Comparison of ENCODE assay signal across 19 mouse cellular contexts in the genomic region with DNA sequence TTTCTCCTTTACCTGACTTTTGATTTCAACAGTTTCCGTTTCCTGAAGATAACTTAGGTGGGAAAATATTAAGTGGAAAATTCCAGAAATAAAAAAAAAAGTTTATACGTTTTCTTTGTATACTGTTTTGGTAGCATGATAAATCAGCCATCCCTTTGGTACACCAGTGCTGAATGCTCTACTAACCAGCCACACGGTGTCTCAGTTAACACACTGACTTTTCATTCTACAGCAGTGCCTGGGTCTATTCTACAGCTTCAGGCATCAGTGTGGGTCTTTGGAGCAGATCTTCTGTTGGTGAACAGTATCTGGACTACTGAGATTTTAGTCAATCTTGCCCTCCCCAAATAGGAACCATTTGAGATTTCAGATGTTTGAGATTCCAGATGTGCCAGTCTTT. TPM values are rescaled to one million over a fixed set of nuclear protein-coding genes. Genes with fewer than 3 reads are reported as not detected.
DNase-seq lines count a peak whose midpoint lies in the region; ATAC-seq and TF ChIP-seq lines count a peak whose summit lies in the region.
"Had no signal": no experiment of that assay in that cellular context is flagged by ENCODE, and none has a peak within 500 bp of the region (broad histone marks: within the 10 kb centered on the region; RNA-seq: fewer than 3 reads in every experiment).

No protein-coding gene starts in this region.

- peak; percentile 14 for TF ChIP-seq CTCF in hindbrain, postnatal 0 days (IDR thresholded peaks at IDR 0.05; ENCODE audit: low read depth)
- TF ChIP-seq CTCF in lung, embryonic 14.5 days (IDR thresholded peaks at IDR 0.05; ENCODE audit: low read depth), result no peak
- peak; percentile 34 for TF ChIP-seq CTCF in stomach, postnatal 0 days (IDR thresholded peaks at IDR 0.05; ENCODE audit: low read depth)

- H3K9me3 ChIP-seq in hindbrain, postnatal 0 days (ENCODE audit: low read length), result no peaks in the 10 kb centered on the region
- no peaks in the 10 kb centered on the region for H3K9me3 ChIP-seq in hindbrain, embryonic 16.5 days (ENCODE audit: control insufficient read depth, low read length)
- no peaks in the 10 kb centered on the region for H3K9me3 ChIP-seq in lung, embryonic 14.5 days (ENCODE audit: low read depth, low read length)
- H3K9me3 ChIP-seq in stomach, postnatal 0 days (ENCODE audit: control insufficient read depth, low read length), result no peaks in the 10 kb centered on the region
- H3K9me3 ChIP-seq: embryonic facial prominence, embryonic 13.5 days; heart, embryonic 13.5 days; hindbrain, embryonic 15.5 days had no signal

- 77% methylated on average over 3 of the region's 3 CpGs for WGBS in hindbrain, postnatal 0 days
- WGBS in hindbrain, embryonic 16.5 days, result 83% methylated on average over 3 of the region's 3 CpGs
- WGBS in lung, embryonic 14.5 days, result 64% methylated on average over 3 of the region's 3 CpGs
- WGBS in stomach, postnatal 0 days, result 75% methylated on average over 3 of the region's 3 CpGs

- no peak overlapping the region for H3K27ac ChIP-seq in hindbrain, postnatal 0 days
- no peak overlapping the region for H3K27ac ChIP-seq in hindbrain, embryonic 16.5 days (ENCODE audit: low read depth, low read length)
- no peak overlapping the region for H3K27ac ChIP-seq in lung, embryonic 14.5 days (ENCODE audit: low read depth)
- no peak overlapping the region for H3K27ac ChIP-seq in stomach, postnatal 0 days (replicated peaks)
- H3K27ac ChIP-seq: embryonic facial prominence, embryonic 13.5 days; heart, embryonic 13.5 days; hindbrain, embryonic 15.5 days had no signal

- no peak overlapping the region for H3K9ac ChIP-seq in hindbrain, postnatal 0 days (replicated peaks; ENCODE audit: low read length)
- H3K9ac ChIP-seq in hindbrain, embryonic 16.5 days (ENCODE audit: low read depth, low read length), result no peak overlapping the region
- H3K9ac ChIP-seq in lung, embryonic 14.5 days, result no peak overlapping the region
- no peak overlapping the region for H3K9ac ChIP-seq in stomach, postnatal 0 days (ENCODE audit: low read length)
- H3K9ac ChIP-seq: embryonic facial prominence, embryonic 13.5 days; heart, embryonic 13.5 days; hindbrain, embryonic 15.5 days had no signal

- no peak for DNase-seq in hindbrain, postnatal 0 days (ENCODE audit: low spot score)
- DNase-seq in lung, embryonic 14.5 days, result peak; percentile 18
- no peak for DNase-seq in lung, postnatal 10 days
- peak; percentile 61 for DNase-seq in brain, adult 2 months (ENCODE audit: low read depth, low spot score)
- DNase-seq in stomach, postnatal 0 days (ENCODE audit: low spot score), result peak; percentile 7
- DNase-seq in adrenal gland, adult (ENCODE audit: inconsistent age in 2 of 2, low spot score in 1 of 2), result no peak
- DNase-seq: adrenal gland, postnatal 10 days; cerebellum, adult 11-12 months; cerebellum, adult 9-10 months; cerebellum, postnatal 25 days; gastrocnemius, postnatal 25 days; heart, postnatal 36 days had no signal

- H3K27me3 ChIP-seq in hindbrain, postnatal 0 days (ENCODE audit: insufficient read depth, low read length), result no peaks in the 10 kb centered on the region
- H3K27me3 ChIP-seq in hindbrain, embryonic 16.5 days (replicated peaks; ENCODE audit: control insufficient read depth, insufficient read depth, low read length), result no peaks in the 10 kb centered on the region
- no peaks in the 10 kb centered on the region for H3K27me3 ChIP-seq in lung, embryonic 14.5 days (ENCODE audit: insufficient read depth, low read length)
- H3K27me3 ChIP-seq in stomach, postnatal 0 days (ENCODE audit: control insufficient read depth, insufficient read depth, low read length), result no peaks in the 10 kb centered on the region
- H3K27me3 ChIP-seq: embryonic facial prominence, embryonic 13.5 days; heart, embryonic 13.5 days; hindbrain, embryonic 15.5 days had no signal

- no peaks in the 10 kb centered on the region for H3K36me3 ChIP-seq in hindbrain, postnatal 0 days (ENCODE audit: insufficient read depth, low read length)
- H3K36me3 ChIP-seq in hindbrain, embryonic 16.5 days (ENCODE audit: control insufficient read depth, insufficient read depth, low read length), result no peaks in the 10 kb centered on the region
- no peaks in the 10 kb centered on the region for H3K36me3 ChIP-seq in lung, embryonic 14.5 days (ENCODE audit: insufficient read depth)
- H3K36me3 ChIP-seq in stomach, postnatal 0 days (ENCODE audit: control insufficient read depth, insufficient read depth, low read length), result no peaks in the 10 kb centered on the region
- H3K36me3 ChIP-seq: embryonic facial prominence, embryonic 13.5 days; heart, embryonic 13.5 days; hindbrain, embryonic 15.5 days had no signal

- TF ChIP-seq EP300 in stomach, postnatal 0 days (optimal IDR thresholded peaks at IDR 0.05), result no peak

- no peak for ATAC-seq in hindbrain, postnatal 0 days
- ATAC-seq in hindbrain, embryonic 16.5 days, result no peak
- no peak for ATAC-seq in lung, embryonic 14.5 days (ENCODE audit: insufficient read depth)
- ATAC-seq in stomach, postnatal 0 days (ENCODE audit: low FRiP score, low TSS enrichment), result no peak
- ATAC-seq: forebrain, embryonic 14.5 days had no signal

- no peak overlapping the region for H3K4me2 ChIP-seq in hindbrain, postnatal 0 days (ENCODE audit: low read depth, low read length)
- H3K4me2 ChIP-seq in hindbrain, embryonic 16.5 days (ENCODE audit: low read length), result no peak overlapping the region
- no peak overlapping the region for H3K4me2 ChIP-seq in lung, embryonic 14.5 days
- H3K4me2 ChIP-seq in stomach, postnatal 0 days (replicated peaks; ENCODE audit: low read depth), result no peak overlapping the region
- H3K4me2 ChIP-seq: embryonic facial prominence, embryonic 13.5 days; heart, embryonic 13.5 days; hindbrain, embryonic 15.5 days had no signal

- peaks cover 6% of the 10 kb centered on the region for H3K4me1 ChIP-seq in hindbrain, postnatal 0 days (ENCODE audit: insufficient read depth, low read length)
- H3K4me1 ChIP-seq in hindbrain, embryonic 16.5 days (ENCODE audit: control insufficient read depth, insufficient read depth, low read depth, low read length), result peaks cover 13% of the 10 kb centered on the region
- no peaks in the 10 kb centered on the region for H3K4me1 ChIP-seq in lung, embryonic 14.5 days (ENCODE audit: insufficient read depth)
- no peaks in the 10 kb centered on the region for H3K4me1 ChIP-seq in stomach, postnatal 0 days (replicated peaks; ENCODE audit: control insufficient read depth, insufficient read depth)

- no peak overlapping the region for H3K4me3 ChIP-seq in hindbrain, postnatal 0 days (ENCODE audit: low read length)
- no peak overlapping the region for H3K4me3 ChIP-seq in hindbrain, embryonic 16.5 days (ENCODE audit: low read length)
- H3K4me3 ChIP-seq in lung, embryonic 14.5 days (ENCODE audit: low read depth, low read length), result no peak overlapping the region
- H3K4me3 ChIP-seq in stomach, postnatal 0 days (ENCODE audit: low read depth, low read length), result no peak overlapping the region
- H3K4me3 ChIP-seq: embryonic facial prominence, embryonic 13.5 days; heart, embryonic 13.5 days; hindbrain, embryonic 15.5 days had no signal

RNA-seq across cellular contexts. Expression of gene Mettl24, which starts 4.6 kb away (rescaled TPM):
- total RNA-seq in hindbrain, postnatal 0 days (2014; rRNA removed), result 0.14 TPM in 1 of 2 replicates, not detected in the other
- 1.1 TPM in 2 replicates for polyA plus RNA-seq in hindbrain, postnatal 0 days (2015; fragmentation: Nextera tagmentation; extraction: Ambion mirVana)
- polyA plus RNA-seq in hindbrain, embryonic 16.5 days (2015; fragmentation: Nextera tagmentation; extraction: Ambion mirVana), result 0.84 and 0.94 TPM in 2 replicates
- 3.5 and 3.6 TPM in 2 replicates for polyA plus RNA-seq in lung, embryonic 14.5 days (2014; fragmentation: Nextera tagmentation; extraction: Ambion mirVana)
- 1.9 and 2.2 TPM in 2 replicates for polyA plus RNA-seq in stomach, postnatal 0 days (2015; fragmentation: Nextera tagmentation; extraction: Ambion mirVana)

RNA-seq across cellular contexts. Expression of gene Ddo, which starts 48.7 kb away (rescaled TPM):
- 3.8 and 6.0 TPM in 2 replicates for total RNA-seq in hindbrain, postnatal 0 days (2014; rRNA removed)
- polyA plus RNA-seq in hindbrain, postnatal 0 days (2015; fragmentation: Nextera tagmentation; extraction: Ambion mirVana), result 4.2 and 4.8 TPM in 2 replicates
- 1.4 and 2.9 TPM in 2 replicates for polyA plus RNA-seq in hindbrain, embryonic 16.5 days (2015; fragmentation: Nextera tagmentation; extraction: Ambion mirVana)
- 1.8 and 2.7 TPM in 2 replicates for polyA plus RNA-seq in lung, embryonic 14.5 days (2014; fragmentation: Nextera tagmentation; extraction: Ambion mirVana)
- 2.8 TPM in 2 replicates for polyA plus RNA-seq in stomach, postnatal 0 days (2015; fragmentation: Nextera tagmentation; extraction: Ambion mirVana)
- total RNA-seq: ES-E14; granulocyte monocyte progenitor cell, adult 5-6 weeks had no signal

Comparison
In these comparisons a context has a peak if more than half of its experiments do, and no peak if none do; other contexts are left out.
1. DNase-seq: peak in lung, embryonic 14.5 days (single experiment), brain, adult 2 months (single experiment) and stomach, postnatal 0 days (single experiment); none in hindbrain, postnatal 0 days (single experiment), lung, postnatal 10 days (single experiment) and adrenal gland, adult (0 of 2).